Mouse (Mus musculus) retina, adult 2 months (tissue): ENCODE measurements around the gene Ube2o.

Experiments
- DNase-seq: peaks from one replicate; pipeline ENCODE4 v3.0.0-alpha.2; 2012; ENCODE audit warnings: low read depth, low spot score

Gene Ube2o

GRCm38 (mm10) chr11:116488207-116488606 is 93.0 kb downstream of the Ube2o start:
- DNase-seq: no peak
